Mouse (Mus musculus): ENCODE measurements around the gene Rassf8. TPM values are rescaled to one million over a fixed set of nuclear protein-coding genes. Genes with fewer than 3 reads are reported as not detected.

The Rassf8 gene
- 0.19 TPM for polyA plus RNA-seq (2017; shearing (Covaris generic))

DNA sequence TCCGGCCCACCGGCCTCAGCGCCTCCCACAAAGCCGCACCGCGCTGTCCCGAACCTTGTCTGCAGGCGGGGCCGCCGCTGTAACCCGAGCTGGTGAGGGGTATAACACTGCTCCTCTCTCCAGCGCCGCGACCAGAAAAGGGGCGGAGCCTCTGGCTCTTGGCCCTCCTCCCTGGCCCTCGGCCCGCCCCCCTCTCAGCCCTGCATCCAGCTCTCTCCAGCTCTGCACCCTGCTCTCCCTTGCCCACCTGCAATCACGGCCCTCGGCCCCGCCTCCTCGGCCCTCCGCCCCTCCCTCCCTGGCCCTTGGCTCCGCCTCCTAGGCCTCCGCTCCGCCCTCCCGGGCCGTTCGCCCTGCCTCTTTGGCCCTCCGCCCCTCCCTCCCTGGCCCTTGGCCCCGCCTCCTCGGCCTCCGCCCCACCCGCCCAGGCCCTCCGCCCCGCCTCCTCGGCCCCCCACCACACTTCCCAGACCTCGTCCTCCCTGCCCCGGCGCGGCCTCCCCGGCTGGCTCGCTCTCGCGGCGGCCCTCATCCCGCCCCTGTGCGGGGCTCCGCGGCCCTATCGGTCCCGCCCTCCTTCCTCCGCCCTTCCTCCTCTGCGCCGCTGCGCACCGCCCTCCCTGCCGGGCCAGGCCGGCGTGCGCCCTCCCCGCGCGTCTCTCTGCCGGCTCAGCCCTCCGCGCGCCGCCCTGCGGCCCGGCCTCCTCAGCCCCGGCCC is at the start of gene Rassf8:
TSS of gene Rassf8 (plus strand) at position 617 of the 718 bp plus-strand sequence.

DNA sequence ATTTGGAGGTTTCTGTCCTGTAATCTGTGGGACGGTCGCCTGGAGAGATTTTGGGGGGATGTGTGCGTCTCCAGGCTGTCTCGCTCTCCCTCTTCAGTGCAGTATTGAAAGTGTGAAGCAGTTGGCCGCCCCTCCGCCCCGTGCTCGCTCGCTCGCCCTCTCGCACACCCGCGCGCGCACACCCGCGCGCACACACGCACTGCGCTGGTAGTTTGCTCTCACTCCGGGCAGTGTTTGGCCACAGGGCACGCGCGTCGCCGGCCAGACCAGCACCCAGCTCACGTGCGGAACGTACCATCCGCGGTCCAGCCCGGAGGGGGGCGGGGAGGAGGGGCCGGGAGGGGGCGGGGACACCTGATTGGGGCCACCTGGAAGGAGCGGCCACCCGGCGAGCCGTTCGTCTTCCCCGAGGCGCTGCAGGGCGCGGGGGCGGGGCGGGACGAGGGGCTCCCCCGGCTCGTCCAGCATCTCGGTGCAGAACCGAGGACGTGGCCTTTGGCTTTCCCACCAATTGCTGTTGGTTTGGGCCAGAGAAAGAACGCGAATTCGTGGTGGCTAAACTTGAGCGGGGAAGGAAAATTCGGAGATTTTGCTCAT is 118.8 kb downstream of the Rassf8 start, which contains the start of gene Bhlhe41:
TSS of gene Bhlhe41 (minus strand) at position 270 of the 597 bp plus-strand sequence.

Other genes with a start within 250 kb of the Rassf8 start
- gene Lmntd1, start 132.4 kb upstream of the Rassf8 start, polyA plus RNA-seq (2017; shearing (Covaris generic)), result 0.13 TPM
- not detected for gene Tuba3b, start 131.0 kb upstream of the Rassf8 start, polyA plus RNA-seq (2017; shearing (Covaris generic))
- gene Bhlhe41, start 118.8 kb downstream of the Rassf8 start, polyA plus RNA-seq (2017; shearing (Covaris generic)), result 0.12 TPM
- gene Sspn, start 184.9 kb downstream of the Rassf8 start, polyA plus RNA-seq (2017; shearing (Covaris generic)), result not detected